Mouse (Mus musculus) lung, postnatal 0 days (tissue): ENCODE measurements at regions not wholly inside any gene's neighbourhood (a gene's known extent, or its start where the extent isn't known, plus 50 kb on each side); places are given as distances from the start of the nearest gene placed in this dataset.
A peak's percentile ranks its signal among the peaks of the same experiment; 100 is the strongest.

Experiments
- ATAC-seq: fragments of 200-750 bp; cut with Nextera tagmentation; 2 replicates; pipeline ENCODE4 v1.8.0; 2017; ENCODE audit warnings: moderate library complexity
- DNase-seq: peaks from one replicate; pipeline ENCODE4 v3.0.0-alpha.2; 2016; ENCODE audit warnings: low spot score
- H3K27ac ChIP-seq: fragments of 300-500 bp; sonication (generic); 2 replicates; pipeline ENCODE4 v1.5.1; 2014; ENCODE audit warnings: antibody characterized with exemption, mild to moderate bottlenecking, low read length, mixed read lengths
- H3K27me3 ChIP-seq: fragments of 300-500 bp; sonication (generic); replicated peaks from 2 replicates; pipeline ENCODE4 v1.6.1; 2014; ENCODE audit warnings: low read length, mixed read lengths; ENCODE audit not compliant: insufficient read depth
- H3K36me3 ChIP-seq: fragments of 300-500 bp; sonication (generic); 2 replicates; pipeline ENCODE4 v1.6.1; 2014; ENCODE audit warnings: low read length, mixed read lengths; ENCODE audit not compliant: insufficient read depth
- H3K4me1 ChIP-seq: fragments of 300-500 bp; sonication (generic); 2 replicates; pipeline ENCODE4 v1.6.1; 2014; ENCODE audit warnings: antibody characterized with exemption, low read depth, low read length, mixed read lengths; ENCODE audit not compliant: insufficient read depth
- H3K4me2 ChIP-seq: fragments of 300-500 bp; sonication (generic); replicated peaks from 2 replicates; pipeline ENCODE4 v1.6.1; 2014; ENCODE audit warnings: low read depth, mild to moderate bottlenecking, low read length, moderate library complexity, mixed read lengths
- H3K4me3 ChIP-seq: fragments of 300-500 bp; sonication (generic); 2 replicates; pipeline ENCODE4 v1.5.1; 2014; ENCODE audit warnings: low read depth, low read length
- H3K9ac ChIP-seq: fragments of 300-500 bp; sonication (generic); replicated peaks from 2 replicates; pipeline ENCODE4 v1.6.1; 2014; ENCODE audit warnings: low read depth, mild to moderate bottlenecking
- H3K9me3 ChIP-seq: fragments of 300-500 bp; sonication (generic); 2 replicates; pipeline ENCODE4 v1.6.1; 2016; ENCODE audit warnings: low read length, mixed read lengths
- CTCF ChIP-seq: IDR thresholded peaks from 2 replicates; pipeline ENCODE4 v1.5.1; 2016; ENCODE audit warnings: antibody characterized with exemption, mild to moderate bottlenecking
- EP300 ChIP-seq: IDR thresholded peaks from 2 replicates; pipeline ENCODE4 v1.6.1; 2016; ENCODE audit warnings: antibody characterized with exemption, mild to moderate bottlenecking, control low read depth
- whole genome bisulfite sequencing: fragments of 180-500 bp; shearing (Covaris S2); extraction: QIAGEN DNeasy Blood & Tissue Kit; methylation state at CpG from one replicate; pipeline ENCODE4 v1.1.7; 2014; 5-methylcytosine and 5-hydroxymethylcytosine counted together

- DNase-seq: no peak
- no peak for TF ChIP-seq CTCF
- TF ChIP-seq EP300: no peak
- Histone ChIP-seq H3K27me3 (no peaks in the 10 kb centered on the region), H3K4me3 (no peak overlapping the region), H3K9ac (no peak overlapping the region), H3K4me1 (no peaks in the 10 kb centered on the region), H3K36me3 (no peaks in the 10 kb centered on the region), H3K9me3 (no peaks in the 10 kb centered on the region), H3K4me2 (no peak overlapping the region), H3K27ac (no peak overlapping the region)
- 94% methylated on average over 2 of the region's 2 CpGs for WGBS
- ATAC-seq: no peak
Observed at GRCm38 (mm10) chr3:154410292-154410691, 79.8 kb upstream of the Lhx8 start.

DNA sequence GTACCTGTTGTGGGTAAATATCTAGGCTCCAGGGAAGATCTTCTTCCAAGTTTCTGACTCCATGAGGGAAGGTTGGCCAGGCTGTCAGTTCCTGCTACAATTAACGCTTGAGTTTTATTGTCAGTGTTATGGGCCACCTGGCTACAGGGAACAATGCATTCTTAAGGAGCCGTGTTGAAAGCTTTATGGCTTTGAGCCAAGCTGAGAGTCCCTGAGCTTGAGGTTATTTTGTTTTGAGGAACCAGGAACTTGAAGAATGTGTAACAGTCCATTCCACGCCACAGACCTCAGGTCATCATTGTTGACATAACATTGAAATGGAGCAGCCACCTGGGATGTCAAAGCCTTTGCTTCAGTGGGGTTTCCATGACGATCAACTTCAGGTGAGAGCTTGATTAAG is 71.6 kb upstream of the Lhx8 start:
- no peaks in the 10 kb centered on the region for H3K9me3 ChIP-seq
- H3K4me1 ChIP-seq: no peaks in the 10 kb centered on the region
- H3K4me3 ChIP-seq: no peak overlapping the region
- WGBS: 24% methylated on average over 4 of the region's 4 CpGs
- ATAC-seq (peak; percentile 17; the same call in 1 of the 2 replicates), DNase-seq (no peak)
- no peaks in the 10 kb centered on the region for H3K36me3 ChIP-seq
- no peak overlapping the region for H3K4me2 ChIP-seq
- H3K27ac ChIP-seq: no peak overlapping the region
- no peak for TF ChIP-seq CTCF
- TF ChIP-seq EP300: no peak
- H3K9ac ChIP-seq: no peak overlapping the region
- no peaks in the 10 kb centered on the region for H3K27me3 ChIP-seq

GRCm38 (mm10) chr3:154393626-154394025 is 63.2 kb upstream of the Lhx8 start:
- ATAC-seq (no peak), DNase-seq (no peak)
- Histone ChIP-seq H3K27me3 (no peaks in the 10 kb centered on the region), H3K4me1 (no peaks in the 10 kb centered on the region), H3K27ac (no peak overlapping the region), H3K9ac (no peak overlapping the region), H3K36me3 (no peaks in the 10 kb centered on the region), H3K4me2 (no peak overlapping the region), H3K9me3 (no peaks in the 10 kb centered on the region), H3K4me3 (no peak overlapping the region)
- no peak for TF ChIP-seq EP300
- TF ChIP-seq CTCF: no peak
- 74% methylated on average over 5 of the region's 5 CpGs for whole genome bisulfite sequencing

DNA sequence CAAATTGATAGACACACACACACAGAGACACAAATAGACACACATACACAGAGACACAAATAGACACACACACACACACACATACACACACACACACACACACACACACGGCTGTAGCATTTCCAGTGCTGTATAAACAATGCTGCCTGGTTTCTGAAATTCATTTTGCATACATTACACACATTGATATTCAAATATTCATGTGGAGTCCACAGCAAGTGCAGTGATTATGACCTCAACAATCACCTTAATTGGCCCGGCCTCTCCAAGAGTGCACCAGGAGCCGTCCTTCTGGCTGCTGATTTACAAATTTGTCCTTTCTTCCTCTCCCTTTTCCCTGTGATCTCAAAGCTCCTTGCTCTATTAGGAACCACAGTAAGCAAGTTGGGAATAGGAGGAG is 61.2 kb upstream of the Lhx8 start:
- no peaks in the 10 kb centered on the region for H3K4me1 ChIP-seq
- WGBS: 63% methylated on average over 3 of the region's 3 CpGs
- ATAC-seq: no peak

DNA sequence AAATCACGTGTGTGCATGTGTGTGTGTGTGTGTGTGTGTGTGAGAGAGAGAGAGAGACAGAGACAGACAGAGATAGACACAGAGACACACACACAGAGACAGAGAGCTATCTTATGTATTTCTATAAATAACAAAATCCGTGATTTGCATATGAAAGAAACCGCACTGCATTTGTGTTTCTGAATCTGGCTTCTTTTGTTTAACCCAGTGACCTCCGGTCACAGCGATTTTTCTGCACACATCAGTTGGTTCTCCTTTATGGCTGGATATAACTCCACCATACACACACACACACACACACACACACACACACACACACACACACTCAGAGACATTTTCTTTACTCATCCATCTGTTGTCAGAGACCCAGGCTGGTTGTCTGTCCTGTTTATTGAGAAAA is 58.2 kb upstream of the Lhx8 start:
- ATAC-seq: no peak
- Histone ChIP-seq H3K27me3 (no peaks in the 10 kb centered on the region), H3K36me3 (no peaks in the 10 kb centered on the region), H3K9me3 (no peaks in the 10 kb centered on the region), H3K4me3 (no peak overlapping the region), H3K4me1 (no peaks in the 10 kb centered on the region), H3K4me2 (no peak overlapping the region), H3K27ac (no peak overlapping the region), H3K9ac (no peak overlapping the region)
- WGBS: 86% methylated on average over 5 of the region's 5 CpGs
- TF ChIP-seq EP300: no peak
- TF ChIP-seq CTCF: no peak
- no peak for DNase-seq

More for the DNA sequence above, 61.2 kb upstream of the Lhx8 start:
- Histone ChIP-seq H3K36me3 (no peaks in the 10 kb centered on the region), H3K4me3 (no peak overlapping the region), H3K9me3 (no peaks in the 10 kb centered on the region), H3K9ac (no peak overlapping the region), H3K4me2 (no peak overlapping the region), H3K27ac (no peak overlapping the region), H3K27me3 (no peaks in the 10 kb centered on the region)
- DNase-seq: no peak
- TF ChIP-seq EP300: no peak
- no peak for TF ChIP-seq CTCF

DNA sequence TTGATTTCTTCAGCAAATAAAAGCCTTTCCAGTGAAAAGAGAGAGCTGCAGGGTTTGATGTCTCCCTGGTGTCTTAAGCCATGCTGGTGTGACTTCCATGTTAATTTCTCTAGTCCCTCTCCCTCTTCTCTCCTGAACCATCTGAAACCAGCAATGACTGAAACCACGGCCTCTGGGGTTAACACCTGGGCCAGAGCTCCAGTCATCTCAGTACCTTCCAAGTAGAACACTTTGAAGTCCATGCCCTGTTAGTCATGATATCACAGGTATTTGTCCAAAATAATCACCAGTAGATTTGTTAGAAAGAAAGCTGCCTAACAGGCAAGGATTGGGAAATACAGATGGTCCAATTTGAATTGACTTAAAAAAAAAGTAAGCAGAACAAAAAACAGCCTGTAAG is 56.8 kb upstream of the Lhx8 start:
- DNase-seq (no peak), ATAC-seq (no peak)
- Histone ChIP-seq H3K36me3 (no peaks in the 10 kb centered on the region), H3K9ac (no peak overlapping the region), H3K27ac (no peak overlapping the region), H3K4me1 (no peaks in the 10 kb centered on the region), H3K27me3 (no peaks in the 10 kb centered on the region), H3K4me2 (no peak overlapping the region), H3K4me3 (no peak overlapping the region), H3K9me3 (no peaks in the 10 kb centered on the region)
- TF ChIP-seq EP300 (no peak), CTCF (no peak)
- 54% methylated on average over 1 of the region's 1 CpGs for WGBS

- TF ChIP-seq EP300 (no peak), CTCF (no peak)
- Histone ChIP-seq H3K27ac (no peak overlapping the region), H3K36me3 (no peaks in the 10 kb centered on the region), H3K4me2 (no peak overlapping the region), H3K9ac (no peak overlapping the region), H3K27me3 (no peaks in the 10 kb centered on the region), H3K4me3 (no peak overlapping the region), H3K9me3 (no peaks in the 10 kb centered on the region), H3K4me1 (no peaks in the 10 kb centered on the region)
- ATAC-seq: no peak
- DNase-seq: no peak
- whole genome bisulfite sequencing: 29% methylated on average over 10 of the region's 10 CpGs
Observed at GRCm38 (mm10) chr3:154385831-154386312, 55.4 kb upstream of the Lhx8 start.
